Mouse (Mus musculus) myocyte (in vitro differentiated cells): ENCODE results near the gene Pmpca.

Experiments
- E2F4 ChIP-seq: IDR thresholded peaks from one replicate; pipeline ENCODE4 v1.6.1; 2011; ENCODE audit warnings: mild to moderate bottlenecking, control low read depth, moderate library complexity; ENCODE audit not compliant: insufficient read depth
- POLR2A ChIP-seq: IDR thresholded peaks from one replicate; pipeline ENCODE4 v1.6.1; 2011; ENCODE audit warnings: low read depth, mild to moderate bottlenecking, control low read depth, moderate library complexity; ENCODE audit not compliant: insufficient read length
- POLR2AphosphoS2 ChIP-seq: IDR thresholded peaks from one replicate; pipeline ENCODE4 v1.6.1; 2011; ENCODE audit warnings: low read depth, control low read depth; ENCODE audit not compliant: insufficient read length
- SRF ChIP-seq: IDR thresholded peaks from one replicate; pipeline ENCODE4 v1.6.1; 2011; ENCODE audit warnings: low read depth; ENCODE audit not compliant: control insufficient read depth, insufficient read length

- peak; percentile 98 for TF ChIP-seq POLR2A
- TF ChIP-seq E2F4, result no peak
- TF ChIP-seq SRF, result no peak
- TF ChIP-seq POLR2AphosphoS2, result peak; percentile 95
These were observed 56.0 kb downstream of the Pmpca start, which contains the start of gene Sec16a for GRCm38 (mm10) chr2:26444946-26445665.
